Mouse (Mus musculus) E14TG2a.4 (cell line): ENCODE results near the gene Lfng.
A peak's percentile ranks its signal among the peaks of the same experiment; 100 is the strongest.

Source experiments
- H3K27me3 ChIP-seq: 2 replicates; pipeline ENCODE4 v1.6.1; 2014; ENCODE audit warnings: low read length, control low read depth; ENCODE audit not compliant: insufficient read depth
- H3K36me3 ChIP-seq: 2 replicates; pipeline ENCODE4 v1.6.1; 2014; ENCODE audit warnings: low read length, control low read depth; ENCODE audit not compliant: insufficient read depth
- H3K4me1 ChIP-seq: replicated peaks from 2 replicates; pipeline ENCODE4 v1.6.1; 2014; ENCODE audit warnings: low read depth, low read length, control low read depth
- H3K4me3 ChIP-seq: replicated peaks from 2 replicates; pipeline ENCODE4 v1.5.1; 2014; ENCODE audit warnings: mild to moderate bottlenecking, low read length
- H3K9me3 ChIP-seq: 2 replicates; pipeline ENCODE4 v1.6.1; 2014; ENCODE audit warnings: low read length, control low read depth
- CTCF ChIP-seq: conservative IDR thresholded peaks from 2 replicates; pipeline ENCODE4 v1.5.1; 2014; ENCODE audit warnings: low read length
- NANOG ChIP-seq: IDR thresholded peaks from 2 replicates; pipeline ENCODE4 v1.6.1; 2014; ENCODE audit warnings: borderline replicate concordance, low read length, mixed read lengths
- POU5F1 ChIP-seq: IDR thresholded peaks from 2 replicates; pipeline ENCODE4 v1.6.1; 2014; ENCODE audit warnings: low read length, borderline replicate concordance

Gene Lfng

GRCm38 (mm10) chr5:140610273-140611011 lies 3.3 kb downstream of the Lfng start:
- TF ChIP-seq POU5F1 (no peak), CTCF (no peak), NANOG (no peak)
- H3K9me3 ChIP-seq = no peaks in the 10 kb centered on the region
- H3K4me3 ChIP-seq = peak overlapping the region; percentile 71
- peaks cover 15% of the 10 kb centered on the region for H3K36me3 ChIP-seq
- H3K27me3 ChIP-seq = peaks cover 81% of the 10 kb centered on the region
- peaks cover 86% of the 10 kb centered on the region for H3K4me1 ChIP-seq

- Histone ChIP-seq H3K36me3 (peaks cover 15% of the 10 kb centered on the region), H3K4me3 (peak overlapping the region; percentile 71), H3K4me1 (peaks cover 81% of the 10 kb centered on the region), H3K9me3 (no peaks in the 10 kb centered on the region), H3K27me3 (peaks cover 75% of the 10 kb centered on the region)
- TF ChIP-seq NANOG (no peak), POU5F1 (no peak), CTCF (no peak)
Observed at GRCm38 (mm10) chr5:140611021-140611583, 4.0 kb downstream of the Lfng start.

- TF ChIP-seq CTCF (no peak), POU5F1 (peak; percentile 79)
- Histone ChIP-seq H3K9me3 (no peaks in the 10 kb centered on the region), H3K36me3 (peaks cover 15% of the 10 kb centered on the region), H3K27me3 (peaks cover 69% of the 10 kb centered on the region), H3K4me3 (peak overlapping the region; percentile 71), H3K4me1 (peaks cover 80% of the 10 kb centered on the region)
Observed at GRCm38 (mm10) chr5:140611611-140612185, 4.6 kb downstream of the Lfng start.

- Histone ChIP-seq H3K9me3 (no peaks in the 10 kb centered on the region), H3K4me3 (peak overlapping the region; percentile 71), H3K27me3 (peaks cover 64% of the 10 kb centered on the region), H3K36me3 (peaks cover 15% of the 10 kb centered on the region), H3K4me1 (peaks cover 81% of the 10 kb centered on the region)
- no peak for TF ChIP-seq NANOG
- TF ChIP-seq POU5F1 = no peak
- TF ChIP-seq CTCF = no peak
Observed at GRCm38 (mm10) chr5:140612191-140612590, 5.1 kb downstream of the Lfng start.

GRCm38 (mm10) chr5:140614141-140614540 lies 7.0 kb downstream of the Lfng start:
- Histone ChIP-seq H3K36me3 (peaks cover 15% of the 10 kb centered on the region), H3K4me1 (peaks cover 73% of the 10 kb centered on the region), H3K9me3 (no peaks in the 10 kb centered on the region), H3K4me3 (no peak overlapping the region), H3K27me3 (peaks cover 44% of the 10 kb centered on the region)
- no peak for TF ChIP-seq POU5F1
- TF ChIP-seq NANOG = no peak
- TF ChIP-seq CTCF = no peak

GRCm38 (mm10) chr5:140614837-140615236 lies 7.7 kb downstream of the Lfng start:
- Histone ChIP-seq H3K36me3 (peaks cover 15% of the 10 kb centered on the region), H3K4me1 (peaks cover 66% of the 10 kb centered on the region), H3K4me3 (no peak overlapping the region), H3K27me3 (peaks cover 37% of the 10 kb centered on the region), H3K9me3 (no peaks in the 10 kb centered on the region)
- no peak for TF ChIP-seq CTCF
- no peak for TF ChIP-seq POU5F1
- TF ChIP-seq NANOG = no peak

- no peak for TF ChIP-seq POU5F1
- TF ChIP-seq NANOG = no peak
- no peak for TF ChIP-seq CTCF
- H3K27me3 ChIP-seq = peaks cover 31% of the 10 kb centered on the region
- H3K36me3 ChIP-seq = peaks cover 15% of the 10 kb centered on the region
- H3K4me3 ChIP-seq = no peak overlapping the region
- H3K4me1 ChIP-seq = peaks cover 63% of the 10 kb centered on the region
- H3K9me3 ChIP-seq = no peaks in the 10 kb centered on the region
Observed at GRCm38 (mm10) chr5:140615321-140616109, 8.4 kb downstream of the Lfng start.

- Histone ChIP-seq H3K9me3 (no peaks in the 10 kb centered on the region), H3K4me3 (no peak overlapping the region), H3K36me3 (peaks cover 15% of the 10 kb centered on the region), H3K4me1 (peaks cover 61% of the 10 kb centered on the region), H3K27me3 (peaks cover 25% of the 10 kb centered on the region)
- no peak for TF ChIP-seq POU5F1
- no peak for TF ChIP-seq CTCF
- TF ChIP-seq NANOG = no peak
Observed at GRCm38 (mm10) chr5:140616110-140616503, 9.0 kb downstream of the Lfng start.
